Mouse (Mus musculus) T-cell, adult 2 months (primary cell): ENCODE measurements around the gene Arl15.

Experiments
- DNase-seq: peaks from one replicate; pipeline ENCODE4 v3.0.0; 2022; ENCODE audit warnings: low spot score

Gene Arl15

GRCm38 (mm10) chr13:114144052-114145046 lies 350.0 kb downstream of the Arl15 start:
- DNase-seq: no peak

- DNase-seq: no peak
These were observed 350.9 kb downstream of the Arl15 start for GRCm38 (mm10) chr13:114145249-114145648.

- peak; percentile 50 for DNase-seq
These were observed 356.8 kb downstream of the Arl15 start for GRCm38 (mm10) chr13:114150856-114151697.

- DNase-seq: no peak
These were observed 357.4 kb downstream of the Arl15 start for GRCm38 (mm10) chr13:114151698-114152069.

GRCm38 (mm10) chr13:114156689-114157088 lies 362.4 kb downstream of the Arl15 start:
- no peak for DNase-seq

GRCm38 (mm10) chr13:114158111-114158730 lies 363.9 kb downstream of the Arl15 start:
- no peak for DNase-seq

GRCm38 (mm10) chr13:114159634-114160391 lies 365.5 kb downstream of the Arl15 start:
- no peak for DNase-seq

- no peak for DNase-seq
These were observed 368.4 kb downstream of the Arl15 start for GRCm38 (mm10) chr13:114162753-114163152.

- no peak for DNase-seq
These were observed 371.3 kb downstream of the Arl15 start for GRCm38 (mm10) chr13:114165616-114166015.

GRCm38 (mm10) chr13:114166439-114167183 lies 372.3 kb downstream of the Arl15 start:
- no peak for DNase-seq

GRCm38 (mm10) chr13:114170061-114170460 lies 375.8 kb downstream of the Arl15 start:
- DNase-seq: no peak

- no peak for DNase-seq
These were observed 377.2 kb downstream of the Arl15 start for GRCm38 (mm10) chr13:114171465-114171864.

GRCm38 (mm10) chr13:114188107-114188506 lies 393.8 kb downstream of the Arl15 start:
- DNase-seq: no peak

GRCm38 (mm10) chr13:114188801-114189200 lies 394.5 kb downstream of the Arl15 start:
- DNase-seq: peak; percentile 70

- peak; percentile 63 for DNase-seq
These were observed 395.1 kb downstream of the Arl15 start for GRCm38 (mm10) chr13:114189441-114189840.

- DNase-seq: no peak
These were observed 396.6 kb downstream of the Arl15 start for GRCm38 (mm10) chr13:114190898-114191297.

- DNase-seq: no peak
These were observed 404.0 kb downstream of the Arl15 start for GRCm38 (mm10) chr13:114198252-114198799.

GRCm38 (mm10) chr13:114199746-114200145 lies 405.4 kb downstream of the Arl15 start:
- DNase-seq: no peak

GRCm38 (mm10) chr13:114200545-114200944 lies 406.2 kb downstream of the Arl15 start:
- no peak for DNase-seq

- no peak for DNase-seq
These were observed 408.7 kb downstream of the Arl15 start for GRCm38 (mm10) chr13:114202806-114203570.
